Mouse (Mus musculus): Measurements from ENCODE around the gene Chd6. TPM values are rescaled to one million over a fixed set of nuclear protein-coding genes. Genes with fewer than 3 reads are reported as not detected.
"Not testable (repeated sequence)": the region's sequence is repeated elsewhere in the genome, so short reads cannot be mapped to it uniquely, and the experiment has no call there.

Chd6 gene
- polyA plus RNA-seq, 1 experiment from 2014 or later, result 28.5 TPM

GRCm38 (mm10) chr2:160962149-160962548 is 146.7 kb downstream of the Chd6 start:
- Histone ChIP-seq H3K9me3 (ENCODE audit: control insufficient read depth, low read length) (no peaks in the 10 kb centered on the region), H3K4me1 (replicated peaks; ENCODE audit: control insufficient read depth, insufficient read depth, low read length) (no peaks in the 10 kb centered on the region), H3K27me3 (replicated peaks; ENCODE audit: control insufficient read depth, insufficient read depth, low read length) (no peaks in the 10 kb centered on the region), H3K4me2 (ENCODE audit: low read length) (no peak overlapping the region), H3K27ac (ENCODE audit: low read depth) (no peak overlapping the region), H3K9ac (ENCODE audit: low read length) (no peak overlapping the region), H3K4me3 (ENCODE audit: low read depth, low read length) (no peak overlapping the region), H3K36me3 (ENCODE audit: control insufficient read depth, insufficient read depth, low read length) (peaks cover 85% of the 10 kb centered on the region)
- no peak for ATAC-seq (replicated peaks; ENCODE audit: low FRiP score, low TSS enrichment, low read depth)
- 90% methylated on average over 1 of the region's 1 CpGs for WGBS
- DNase-seq (ENCODE audit: low spot score), result no peak

GRCm38 (mm10) chr2:160960956-160961646 is 147.8 kb downstream of the Chd6 start:
- ATAC-seq (replicated peaks; ENCODE audit: low FRiP score, low TSS enrichment, low read depth) (no peak), DNase-seq (ENCODE audit: low spot score) (no peak)
- no peak overlapping the region for H3K27ac ChIP-seq (ENCODE audit: low read depth)
- H3K4me1 ChIP-seq (replicated peaks; ENCODE audit: control insufficient read depth, insufficient read depth, low read length), result no peaks in the 10 kb centered on the region
- H3K27me3 ChIP-seq (replicated peaks; ENCODE audit: control insufficient read depth, insufficient read depth, low read length), result no peaks in the 10 kb centered on the region
- peaks cover 85% of the 10 kb centered on the region for H3K36me3 ChIP-seq (ENCODE audit: control insufficient read depth, insufficient read depth, low read length)
- no peaks in the 10 kb centered on the region for H3K9me3 ChIP-seq (ENCODE audit: control insufficient read depth, low read length)
- H3K9ac ChIP-seq (ENCODE audit: low read length), result no peak overlapping the region
- no peak overlapping the region for H3K4me2 ChIP-seq (ENCODE audit: low read length)
- no peak overlapping the region for H3K4me3 ChIP-seq (ENCODE audit: low read depth, low read length)
- 85% methylated on average over 6 of the region's 6 CpGs for WGBS

- ATAC-seq (replicated peaks; ENCODE audit: low FRiP score, low TSS enrichment, low read depth) (no peak), DNase-seq (ENCODE audit: low spot score) (no peak)
- Histone ChIP-seq H3K4me2 (ENCODE audit: low read length) (no peak overlapping the region), H3K27ac (ENCODE audit: low read depth) (no peak overlapping the region), H3K36me3 (ENCODE audit: control insufficient read depth, insufficient read depth, low read length) (peaks cover 85% of the 10 kb centered on the region), H3K27me3 (replicated peaks; ENCODE audit: control insufficient read depth, insufficient read depth, low read length) (no peaks in the 10 kb centered on the region), H3K4me1 (replicated peaks; ENCODE audit: control insufficient read depth, insufficient read depth, low read length) (no peaks in the 10 kb centered on the region), H3K9ac (ENCODE audit: low read length) (no peak overlapping the region), H3K4me3 (ENCODE audit: low read depth, low read length) (no peak overlapping the region), H3K9me3 (ENCODE audit: control insufficient read depth, low read length) (no peaks in the 10 kb centered on the region)
- WGBS, result 93% methylated on average over 5 of the region's 5 CpGs
These were observed 149.0 kb downstream of the Chd6 start for GRCm38 (mm10) chr2:160959901-160960300.

GRCm38 (mm10) chr2:160958737-160959136 is 150.1 kb downstream of the Chd6 start:
- DNase-seq (ENCODE audit: low spot score) (no peak), ATAC-seq (replicated peaks; ENCODE audit: low FRiP score, low TSS enrichment, low read depth) (no peak)
- no peak overlapping the region for H3K4me2 ChIP-seq (ENCODE audit: low read length)
- H3K4me1 ChIP-seq (replicated peaks; ENCODE audit: control insufficient read depth, insufficient read depth, low read length), result no peaks in the 10 kb centered on the region
- WGBS, result 88% methylated on average over 5 of the region's 5 CpGs
- H3K27ac ChIP-seq (ENCODE audit: low read depth), result no peak overlapping the region
- H3K9ac ChIP-seq (ENCODE audit: low read length), result no peak overlapping the region
- H3K9me3 ChIP-seq (ENCODE audit: control insufficient read depth, low read length), result no peaks in the 10 kb centered on the region
- peaks cover 85% of the 10 kb centered on the region for H3K36me3 ChIP-seq (ENCODE audit: control insufficient read depth, insufficient read depth, low read length)
- no peaks in the 10 kb centered on the region for H3K27me3 ChIP-seq (replicated peaks; ENCODE audit: control insufficient read depth, insufficient read depth, low read length)
- H3K4me3 ChIP-seq (ENCODE audit: low read depth, low read length), result no peak overlapping the region

GRCm38 (mm10) chr2:160957801-160958200 is 151.1 kb downstream of the Chd6 start:
- H3K4me2 ChIP-seq (ENCODE audit: low read length); H3K27me3 ChIP-seq (replicated peaks; ENCODE audit: control insufficient read depth, insufficient read depth, low read length); H3K9ac ChIP-seq (ENCODE audit: low read length); H3K27ac ChIP-seq (ENCODE audit: low read depth); DNase-seq (ENCODE audit: low spot score); H3K9me3 ChIP-seq (ENCODE audit: control insufficient read depth, low read length); H3K4me1 ChIP-seq (replicated peaks; ENCODE audit: control insufficient read depth, insufficient read depth, low read length); ATAC-seq (replicated peaks; ENCODE audit: low FRiP score, low TSS enrichment, low read depth); H3K4me3 ChIP-seq (ENCODE audit: low read depth, low read length): not testable (repeated sequence)
- peaks cover 85% of the 10 kb centered on the region for H3K36me3 ChIP-seq (ENCODE audit: control insufficient read depth, insufficient read depth, low read length)

- not testable (repeated sequence) for H3K4me3 ChIP-seq (ENCODE audit: low read depth, low read length); H3K27ac ChIP-seq (ENCODE audit: low read depth); H3K4me1 ChIP-seq (replicated peaks; ENCODE audit: control insufficient read depth, insufficient read depth, low read length); ATAC-seq (replicated peaks; ENCODE audit: low FRiP score, low TSS enrichment, low read depth); H3K27me3 ChIP-seq (replicated peaks; ENCODE audit: control insufficient read depth, insufficient read depth, low read length); DNase-seq (ENCODE audit: low spot score); H3K9ac ChIP-seq (ENCODE audit: low read length); H3K4me2 ChIP-seq (ENCODE audit: low read length); H3K9me3 ChIP-seq (ENCODE audit: control insufficient read depth, low read length)
- peaks cover 84% of the 10 kb centered on the region for H3K36me3 ChIP-seq (ENCODE audit: control insufficient read depth, insufficient read depth, low read length)
These were observed 151.6 kb downstream of the Chd6 start for GRCm38 (mm10) chr2:160957307-160957706.

GRCm38 (mm10) chr2:160955331-160955730 is 153.5 kb downstream of the Chd6 start:
- 76% methylated on average over 7 of the region's 7 CpGs for WGBS
- H3K9ac ChIP-seq (ENCODE audit: low read length), result no peak overlapping the region
- no peaks in the 10 kb centered on the region for H3K9me3 ChIP-seq (ENCODE audit: control insufficient read depth, low read length)
- no peak for DNase-seq (ENCODE audit: low spot score)
- no peak overlapping the region for H3K27ac ChIP-seq (ENCODE audit: low read depth)
- H3K4me1 ChIP-seq (replicated peaks; ENCODE audit: control insufficient read depth, insufficient read depth, low read length), result no peaks in the 10 kb centered on the region
- H3K36me3 ChIP-seq (ENCODE audit: control insufficient read depth, insufficient read depth, low read length), result peaks cover 88% of the 10 kb centered on the region
- no peak overlapping the region for H3K4me2 ChIP-seq (ENCODE audit: low read length)
- H3K4me3 ChIP-seq (ENCODE audit: low read depth, low read length), result no peak overlapping the region
- ATAC-seq (replicated peaks; ENCODE audit: low FRiP score, low TSS enrichment, low read depth), result no peak
- H3K27me3 ChIP-seq (replicated peaks; ENCODE audit: control insufficient read depth, insufficient read depth, low read length), result no peaks in the 10 kb centered on the region

GRCm38 (mm10) chr2:160954541-160954940 is 154.3 kb downstream of the Chd6 start:
- no peaks in the 10 kb centered on the region for H3K4me1 ChIP-seq (replicated peaks; ENCODE audit: control insufficient read depth, insufficient read depth, low read length)
- no peak overlapping the region for H3K9ac ChIP-seq (ENCODE audit: low read length)
- peaks cover 88% of the 10 kb centered on the region for H3K36me3 ChIP-seq (ENCODE audit: control insufficient read depth, insufficient read depth, low read length)
- H3K27ac ChIP-seq (ENCODE audit: low read depth), result no peak overlapping the region
- 86% methylated on average over 3 of the region's 3 CpGs for WGBS
- no peak overlapping the region for H3K4me3 ChIP-seq (ENCODE audit: low read depth, low read length)
- ATAC-seq (replicated peaks; ENCODE audit: low FRiP score, low TSS enrichment, low read depth) (no peak), DNase-seq (ENCODE audit: low spot score) (no peak)
- H3K27me3 ChIP-seq (replicated peaks; ENCODE audit: control insufficient read depth, insufficient read depth, low read length), result no peaks in the 10 kb centered on the region
- H3K9me3 ChIP-seq (ENCODE audit: control insufficient read depth, low read length), result no peaks in the 10 kb centered on the region
- H3K4me2 ChIP-seq (ENCODE audit: low read length), result no peak overlapping the region

GRCm38 (mm10) chr2:160953131-160953873 is 155.6 kb downstream of the Chd6 start:
- DNase-seq (ENCODE audit: low spot score), result no peak
- H3K27me3 ChIP-seq (replicated peaks; ENCODE audit: control insufficient read depth, insufficient read depth, low read length), result no peaks in the 10 kb centered on the region
- peaks cover 89% of the 10 kb centered on the region for H3K36me3 ChIP-seq (ENCODE audit: control insufficient read depth, insufficient read depth, low read length)
- no peaks in the 10 kb centered on the region for H3K4me1 ChIP-seq (replicated peaks; ENCODE audit: control insufficient read depth, insufficient read depth, low read length)
- H3K4me3 ChIP-seq (ENCODE audit: low read depth, low read length), result no peak overlapping the region
- H3K27ac ChIP-seq (ENCODE audit: low read depth), result no peak overlapping the region
- 84% methylated on average over 7 of the region's 7 CpGs for WGBS
- H3K9me3 ChIP-seq (ENCODE audit: control insufficient read depth, low read length), result no peaks in the 10 kb centered on the region
- no peak for ATAC-seq (replicated peaks; ENCODE audit: low FRiP score, low TSS enrichment, low read depth)
- H3K4me2 ChIP-seq (ENCODE audit: low read length), result no peak overlapping the region
- no peak overlapping the region for H3K9ac ChIP-seq (ENCODE audit: low read length)

Measured in intestine, embryonic 14.5 days (tissue).